In the genomic region with DNA sequence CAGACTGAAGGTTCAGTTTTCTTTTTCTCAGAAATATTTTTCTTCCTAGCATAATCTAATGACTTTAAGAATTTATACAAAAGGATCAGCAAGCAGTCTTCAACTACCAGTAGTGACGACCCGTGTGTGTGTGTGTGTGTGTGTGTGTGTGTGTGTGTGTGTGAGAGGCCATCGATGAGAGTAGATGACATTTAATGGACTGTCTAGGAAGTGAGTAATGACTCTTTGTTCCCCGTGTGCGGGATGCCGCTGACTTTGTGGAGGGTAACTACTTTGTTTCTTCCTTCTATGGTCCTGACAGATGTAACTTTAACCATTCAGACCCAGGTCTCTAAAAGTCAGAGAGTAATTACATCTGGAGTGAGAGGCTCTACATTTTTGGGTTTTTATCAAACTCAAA, we compare ENCODE assay signal across 8 mouse cellular contexts. TPM values are rescaled to one million over a fixed set of nuclear protein-coding genes. Genes with fewer than 3 reads are reported as not detected.
DNase-seq lines count a peak whose midpoint lies in the region; ATAC-seq and TF ChIP-seq lines count a peak whose summit lies in the region.
"Had no signal": no experiment of that assay in that cellular context is flagged by ENCODE, and none has a peak within 500 bp of the region (broad histone marks: within the 10 kb centered on the region; RNA-seq: fewer than 3 reads in every experiment).

No protein-coding gene starts in this region.

- no peak overlapping the region for H3K27ac ChIP-seq in liver, embryonic 11.5 days (ENCODE audit: low read depth, low read length)
- no peak overlapping the region for H3K27ac ChIP-seq in forebrain, embryonic 12.5 days
- H3K27ac ChIP-seq in limb, embryonic 12.5 days = no peak overlapping the region
- H3K27ac ChIP-seq in olfactory bulb, adult 2 months (ENCODE audit: insufficient read depth, low read depth, low read length) = no peak overlapping the region

- no peak overlapping the region for H3K9ac ChIP-seq in liver, embryonic 11.5 days (ENCODE audit: low read depth, low read length)
- H3K9ac ChIP-seq in forebrain, embryonic 12.5 days = 0 out of 2 replicates have a peak overlapping the region, but pooled peaks have one; percentile 91
- 0 out of 2 replicates have a peak overlapping the region, but pooled peaks have one; percentile 27 for H3K9ac ChIP-seq in limb, embryonic 12.5 days (replicated peaks)

- H3K4me1 ChIP-seq in liver, embryonic 11.5 days (replicated peaks; ENCODE audit: control insufficient read depth, insufficient read depth, low read length) = peaks cover 11% of the 10 kb centered on the region
- peaks cover 17% of the 10 kb centered on the region for H3K4me1 ChIP-seq in forebrain, embryonic 12.5 days
- H3K4me1 ChIP-seq in limb, embryonic 12.5 days (replicated peaks) = peaks cover 22% of the 10 kb centered on the region
- H3K4me1 ChIP-seq in olfactory bulb, adult 2 months (ENCODE audit: control insufficient read depth, insufficient read depth, low read length) = peaks cover 7% of the 10 kb centered on the region; the same call in 1 of the 2 replicates

- DNase-seq in liver, embryonic 11.5 days (ENCODE audit: low spot score) = no peak
- no peak for DNase-seq in liver
- no peak for DNase-seq in adrenal gland, adult (ENCODE audit: inconsistent age in 2 of 2, low spot score in 1 of 2)
- DNase-seq in gastrocnemius, postnatal 4 days (ENCODE audit: low spot score in 2 of 2) = no peak
- DNase-seq: thymus, adult 2 months had no signal

- H3K4me2 ChIP-seq in liver, embryonic 11.5 days = peak overlapping the region; percentile 97; the same call in 1 of the 2 replicates
- H3K4me2 ChIP-seq in forebrain, embryonic 12.5 days = peak overlapping the region; percentile 82
- H3K4me2 ChIP-seq in limb, embryonic 12.5 days = peak overlapping the region; percentile 80

- H3K27me3 ChIP-seq in liver, embryonic 11.5 days (replicated peaks; ENCODE audit: control insufficient read depth, insufficient read depth, low read length) = no peaks in the 10 kb centered on the region
- H3K27me3 ChIP-seq in forebrain, embryonic 12.5 days = peaks cover 11% of the 10 kb centered on the region; the same call in 1 of the 2 replicates
- peaks cover 8% of the 10 kb centered on the region for H3K27me3 ChIP-seq in limb, embryonic 12.5 days

- no peak for ATAC-seq in liver, embryonic 11.5 days (replicated peaks; ENCODE audit: low FRiP score)
- no peak for ATAC-seq in forebrain, embryonic 12.5 days (ENCODE audit: low FRiP score)
- ATAC-seq in limb, embryonic 12.5 days (ENCODE audit: insufficient number of reproducible peaks, insufficient read depth, low FRiP score, low TSS enrichment, low read depth) = no peak

- H3K36me3 ChIP-seq in liver, embryonic 11.5 days (ENCODE audit: control insufficient read depth, insufficient read depth, low read length) = no peaks in the 10 kb centered on the region
- no peaks in the 10 kb centered on the region for H3K36me3 ChIP-seq in forebrain, embryonic 12.5 days (replicated peaks)
- H3K36me3 ChIP-seq in limb, embryonic 12.5 days = no peaks in the 10 kb centered on the region

- no peak overlapping the region; the same call in 1 of the 2 replicates for H3K4me3 ChIP-seq in liver, embryonic 11.5 days (ENCODE audit: low read depth, low read length)
- peak overlapping the region; percentile 81 for H3K4me3 ChIP-seq in forebrain, embryonic 12.5 days (replicated peaks)
- peak overlapping the region; percentile 80 for H3K4me3 ChIP-seq in limb, embryonic 12.5 days (replicated peaks)
- H3K4me3 ChIP-seq in olfactory bulb, adult 2 months (ENCODE audit: insufficient read depth, low read depth, low read length) = peak overlapping the region; percentile 32; the same call in 1 of the 2 replicates

- WGBS in liver, embryonic 11.5 days = 32% methylated on average over 6 of the region's 6 CpGs
- 54% methylated on average over 6 of the region's 6 CpGs for WGBS in forebrain, embryonic 12.5 days
- WGBS in limb, embryonic 12.5 days = 39% methylated on average over 6 of the region's 6 CpGs
- 31% methylated on average over 6 of the region's 6 CpGs for WGBS in olfactory bulb, adult 2 months

- H3K9me3 ChIP-seq in liver, embryonic 11.5 days (ENCODE audit: control insufficient read depth, low read length) = no peaks in the 10 kb centered on the region
- H3K9me3 ChIP-seq in forebrain, embryonic 12.5 days = no peaks in the 10 kb centered on the region
- H3K9me3 ChIP-seq in limb, embryonic 12.5 days = no peaks in the 10 kb centered on the region

- no peak for TF ChIP-seq POLR2A in olfactory bulb, adult 2 months (IDR thresholded peaks at IDR 0.05; ENCODE audit: insufficient read depth, low read depth, low read length)

- no peak for TF ChIP-seq CTCF in olfactory bulb, adult 2 months (IDR thresholded peaks at IDR 0.05; ENCODE audit: insufficient read depth, low read depth, low read length)

RNA-seq across cellular contexts. Expression of gene Cers6, which starts 2.3 kb away (rescaled TPM):
- polyA plus RNA-seq in liver, embryonic 11.5 days (2014; fragmentation: Nextera tagmentation; extraction: Ambion mirVana) = 14.9 and 17.6 TPM in 2 replicates
- polyA plus RNA-seq in forebrain, embryonic 12.5 days (2016; fragmentation: Nextera tagmentation; extraction: Ambion mirVana) = 34.8 and 38.3 TPM in 2 replicates
- polyA plus RNA-seq in limb, embryonic 12.5 days (2016; fragmentation: Nextera tagmentation; extraction: Ambion mirVana) = 21.5 and 24.1 TPM in 2 replicates
- not detected in 2 replicates for polyA plus RNA-seq in olfactory bulb, adult 2 months (2012; ENCODE audit: insufficient read depth, insufficient read length, low replicate concordance, missing spikeins)
- 10 to 100 TPM; 11.4 to 11.7 TPM for total RNA-seq in gastrocnemius, postnatal 4 days (2021)
